Mouse (Mus musculus) kidney, adult 2 months (tissue): Measurements from ENCODE around the gene Coro2b. TPM values are rescaled to one million over a fixed set of nuclear protein-coding genes. Genes with fewer than 3 reads are reported as not detected.
A peak's percentile ranks its signal among the peaks of the same experiment; 100 is the strongest.
"Not testable (repeated sequence)": the region's sequence is repeated elsewhere in the genome, so short reads cannot be mapped to it uniquely, and the experiment has no call there.

Experiments
- DNase-seq: peaks from one replicate; pipeline ENCODE4 v3.0.0; 2021
- H3K27ac ChIP-seq: fragments of 200-500 bp; 2 replicates; pipeline ENCODE4 v1.5.1; 2012; ENCODE audit warnings: low read depth, low read length, control low read depth, inconsistent platforms; ENCODE audit not compliant: insufficient read depth
- H3K27me3 ChIP-seq: fragments of 200-500 bp; replicated peaks from 2 replicates; pipeline ENCODE4 v1.6.1; 2012; ENCODE audit warnings: mild to moderate bottlenecking, moderate library complexity, low read length, inconsistent platforms; ENCODE audit not compliant: control insufficient read depth, insufficient read depth
- H3K36me3 ChIP-seq: fragments of 200-500 bp; 2 replicates; pipeline ENCODE4 v1.6.1; 2012; ENCODE audit warnings: mild to moderate bottlenecking, moderate library complexity, low read length, inconsistent platforms; ENCODE audit not compliant: control insufficient read depth, insufficient read depth
- H3K4me1 ChIP-seq: fragments of 200-500 bp; 2 replicates; pipeline ENCODE4 v1.6.1; 2011; ENCODE audit warnings: low read length; ENCODE audit not compliant: control insufficient read depth, insufficient read depth
- H3K4me3 ChIP-seq: fragments of 200-500 bp; 2 replicates; pipeline ENCODE4 v1.5.1; 2011; ENCODE audit warnings: mild to moderate bottlenecking, low read depth, low read length, control low read depth; ENCODE audit not compliant: insufficient read depth
- CTCF ChIP-seq: fragments of 200-500 bp; conservative IDR thresholded peaks from 2 replicates; pipeline ENCODE4 v1.5.1; 2011; ENCODE audit warnings: low read depth, mild to moderate bottlenecking, control low read depth, low read length, moderate library complexity, mixed read lengths; ENCODE audit not compliant: insufficient read depth, insufficient read length
- POLR2A ChIP-seq: fragments of 200-500 bp; IDR thresholded peaks from one replicate; pipeline ENCODE4 v1.6.1; 2011; ENCODE audit warnings: low read depth, low read length, control low read depth
- WGBS: fragments of 180-500 bp; shearing (Covaris S2); methylation state at CpG from one replicate; pipeline ENCODE4 v1.1.7; 2018; 5-methylcytosine and 5-hydroxymethylcytosine counted together
- polyA plus RNA-seq: library from polyadenylated mRNA; depleted of rRNA; stranded (reverse); fragments of >200 nt; gene quantifications from 2 replicates; pipeline ENCODE4 v1.2.3, GENCODE M21; 2012

Gene Coro2b
- polyA plus RNA-seq, 1 experiment, result 9.8 TPM

DNA sequence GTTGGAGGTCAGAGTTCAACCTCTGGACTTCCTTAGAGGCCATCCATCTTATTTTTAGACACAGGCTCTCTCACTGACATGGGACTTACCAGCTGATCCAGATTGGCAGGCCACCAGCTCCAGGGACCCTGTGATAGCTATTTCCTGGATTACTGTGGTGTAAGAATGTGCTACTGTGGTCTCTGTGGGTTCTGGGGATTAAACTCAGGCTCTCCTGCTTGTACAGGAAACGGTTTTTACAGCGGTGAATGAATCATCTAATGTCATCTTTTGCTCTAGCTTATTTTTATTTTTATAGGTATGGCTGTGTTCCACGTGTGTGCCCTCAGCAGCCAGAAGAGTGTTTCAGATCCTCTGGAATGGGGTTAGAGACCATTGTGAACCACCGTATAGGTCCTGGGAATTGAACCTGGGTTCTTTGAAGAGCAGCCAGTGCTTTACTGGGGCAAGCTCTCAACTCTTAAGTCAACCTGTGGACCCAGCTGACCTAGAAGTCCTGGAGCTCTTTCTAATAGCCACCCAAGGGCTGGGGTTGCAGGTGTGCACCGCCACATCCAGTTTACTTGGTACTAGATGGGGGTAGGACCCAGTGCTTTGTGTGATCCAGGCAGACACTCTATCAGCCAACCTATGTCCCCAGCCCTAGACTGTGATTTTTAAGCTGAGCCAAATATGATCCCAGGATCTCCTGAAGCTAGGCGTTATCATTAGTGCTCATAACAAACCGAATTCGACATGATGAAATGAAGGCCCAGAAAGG, 81.5 kb downstream of the Coro2b start:
- DNase-seq, result peak; percentile 66
- no peak overlapping the region for H3K4me3 ChIP-seq
- no peak for TF ChIP-seq CTCF
- TF ChIP-seq POLR2A, result no peak
- H3K27me3 ChIP-seq, result no peaks in the 10 kb centered on the region
- WGBS, result 48% methylated on average over 8 of the region's 8 CpGs
- H3K36me3 ChIP-seq, result no peaks in the 10 kb centered on the region
- H3K27ac ChIP-seq, result peak overlapping the region; percentile 89
- peaks cover 38% of the 10 kb centered on the region for H3K4me1 ChIP-seq

DNA sequence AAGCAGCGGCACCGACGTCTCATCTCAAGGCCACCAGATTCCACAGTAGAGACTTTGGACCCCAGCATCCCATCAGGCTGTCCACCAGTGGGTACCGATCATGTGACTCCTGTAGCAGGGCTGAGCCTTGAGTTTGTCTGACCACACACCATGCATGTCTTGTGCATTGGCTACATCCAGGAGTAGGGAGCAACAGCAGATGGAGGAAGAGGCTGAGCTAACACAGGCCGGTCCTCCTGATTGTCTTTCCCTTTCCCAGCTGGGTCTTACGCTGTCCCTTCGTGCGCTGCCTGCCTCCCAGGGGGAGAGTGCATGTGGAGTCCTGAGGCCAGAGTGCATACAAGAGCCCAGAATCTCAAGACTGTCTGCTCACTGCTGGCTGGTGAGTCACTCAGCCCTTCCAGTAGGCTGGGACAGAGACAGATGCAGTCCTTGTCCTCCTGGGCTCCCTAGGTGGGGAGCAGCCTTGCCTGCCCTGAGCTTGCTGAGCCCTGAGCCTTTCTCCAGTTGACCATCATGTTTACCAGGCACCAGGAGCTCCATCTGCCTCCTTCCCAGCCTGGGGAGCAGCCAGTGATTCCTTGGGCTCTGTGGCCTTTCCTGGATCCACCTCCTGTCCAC, 84.4 kb downstream of the Coro2b start:
- peak; percentile 68 for DNase-seq
- WGBS, result 66% methylated on average over 8 of the region's 8 CpGs
- TF ChIP-seq POLR2A (no peak), CTCF (no peak)
- Histone ChIP-seq H3K4me3 (no peak overlapping the region), H3K27ac (peak overlapping the region; percentile 47), H3K36me3 (no peaks in the 10 kb centered on the region), H3K4me1 (peaks cover 40% of the 10 kb centered on the region), H3K27me3 (no peaks in the 10 kb centered on the region)

DNA sequence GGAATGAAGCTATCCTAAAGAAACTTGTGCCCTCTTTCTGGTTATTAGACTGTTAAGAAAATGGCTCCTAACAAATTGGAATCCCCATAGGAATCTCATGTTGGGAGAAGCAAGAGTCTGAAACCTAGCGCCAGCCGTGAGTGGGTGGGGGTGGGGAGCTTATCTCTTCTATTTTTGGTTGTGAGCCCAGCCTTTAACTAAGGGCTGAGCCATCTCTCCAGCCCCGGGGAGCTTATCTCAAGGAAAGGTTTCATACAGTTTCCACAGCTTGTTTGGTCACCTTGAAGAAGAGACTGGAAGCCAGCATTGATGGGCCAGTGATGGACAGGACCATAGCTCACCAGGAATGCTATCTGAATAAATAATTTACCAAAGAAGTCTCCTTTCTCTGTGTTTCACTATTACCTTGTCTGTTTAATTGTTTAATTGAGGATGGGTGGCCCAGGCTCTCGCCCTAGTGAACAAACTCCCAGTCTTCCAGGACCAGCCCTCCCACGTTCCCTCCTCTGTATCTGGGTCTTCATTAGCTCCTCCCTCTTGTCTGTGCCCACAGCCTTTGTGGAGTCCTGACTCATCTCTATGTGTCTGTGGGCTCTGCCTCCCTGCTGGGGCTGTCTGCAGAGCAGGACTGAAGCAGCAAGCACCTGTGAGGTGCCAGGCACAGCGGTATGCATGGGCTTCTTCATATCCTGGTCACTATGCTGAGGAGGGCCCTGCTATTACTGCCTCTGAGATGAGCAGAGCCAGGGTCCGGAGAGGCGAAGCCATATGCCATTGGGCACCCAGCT, 85.1 kb downstream of the Coro2b start:
- Histone ChIP-seq H3K4me1 (peaks cover 40% of the 10 kb centered on the region), H3K27ac (0 out of 2 replicates have a peak overlapping the region, but pooled peaks have one; percentile 29), H3K4me3 (no peak overlapping the region), H3K36me3 (no peaks in the 10 kb centered on the region), H3K27me3 (no peaks in the 10 kb centered on the region)
- TF ChIP-seq CTCF (no peak), POLR2A (no peak)
- 67% methylated on average over 8 of the region's 8 CpGs for WGBS
- DNase-seq, result peak; percentile 32

DNA sequence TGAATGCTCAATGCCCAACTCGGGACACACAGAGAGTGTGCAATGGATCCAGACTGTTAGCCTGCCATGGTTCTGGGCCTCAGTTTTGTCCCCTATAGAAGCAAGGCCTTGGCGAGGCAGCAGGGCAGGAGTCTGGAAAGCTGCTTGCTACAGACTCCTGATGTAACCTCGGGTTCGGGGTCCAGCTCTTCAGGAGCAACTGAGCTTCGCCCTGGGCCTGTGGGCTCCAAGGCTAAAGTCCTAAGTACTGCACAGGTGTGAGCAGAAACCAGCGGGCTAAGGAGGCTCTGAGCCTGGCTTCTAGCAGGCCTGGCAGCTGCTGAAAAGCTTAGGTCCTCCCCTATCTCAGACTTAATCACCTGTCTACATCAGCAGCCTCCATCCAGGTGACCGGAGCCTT, 86.0 kb downstream of the Coro2b start:
- H3K36me3 ChIP-seq, result no peaks in the 10 kb centered on the region
- peak overlapping the region; percentile 29; the same call in 1 of the 2 replicates for H3K27ac ChIP-seq
- no peaks in the 10 kb centered on the region for H3K27me3 ChIP-seq
- peak; percentile 76 for DNase-seq
- TF ChIP-seq CTCF, result no peak
- TF ChIP-seq POLR2A, result no peak
- 57% methylated on average over 7 of the region's 7 CpGs for WGBS
- peaks cover 36% of the 10 kb centered on the region for H3K4me1 ChIP-seq
- H3K4me3 ChIP-seq, result no peak overlapping the region

DNA sequence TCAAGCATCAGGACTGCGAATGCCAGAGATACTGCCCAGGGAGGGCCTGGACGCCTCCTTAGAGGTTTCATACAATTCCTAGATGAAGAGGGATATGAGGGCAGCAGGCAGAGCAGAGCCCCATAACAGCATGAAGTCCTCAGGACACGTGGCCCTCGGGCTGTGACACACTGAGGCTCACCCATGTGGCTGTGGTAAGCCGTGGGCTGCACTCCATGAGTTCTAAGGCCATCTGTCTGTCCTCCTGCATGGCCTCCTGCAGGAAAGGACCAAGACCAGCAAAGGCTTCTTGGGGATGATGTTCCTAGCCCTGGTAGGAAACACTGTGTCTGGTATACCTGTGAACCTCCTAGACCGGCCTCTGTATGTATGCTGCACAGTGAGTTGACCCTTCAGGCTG, 86.5 kb downstream of the Coro2b start:
- no peak for TF ChIP-seq CTCF
- no peak for TF ChIP-seq POLR2A
- 89% methylated on average over 6 of the region's 6 CpGs for WGBS
- Histone ChIP-seq H3K27ac (peak overlapping the region; percentile 29; the same call in 1 of the 2 replicates), H3K36me3 (no peaks in the 10 kb centered on the region), H3K27me3 (no peaks in the 10 kb centered on the region), H3K4me1 (peaks cover 31% of the 10 kb centered on the region), H3K4me3 (no peak overlapping the region)
- no peak for DNase-seq

DNA sequence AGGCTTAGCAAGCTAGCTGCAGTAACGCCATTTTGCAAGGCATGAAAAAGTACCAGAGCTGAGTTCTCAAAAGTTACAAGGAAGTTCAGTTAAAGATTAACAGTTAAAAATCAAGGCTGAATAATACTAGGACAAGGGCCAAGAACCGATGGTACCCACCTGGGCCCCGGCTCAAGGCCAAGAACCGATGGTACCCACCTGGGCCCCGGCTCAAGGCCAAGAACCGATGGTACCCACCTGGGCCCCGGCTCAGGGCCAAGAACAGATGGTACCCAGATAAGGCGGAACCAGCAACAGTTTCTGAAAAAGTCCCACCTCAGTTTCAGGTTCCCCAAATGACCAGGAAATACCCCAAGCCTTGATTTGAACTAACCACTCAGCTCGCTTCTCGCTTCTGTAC, 89.5 kb downstream of the Coro2b start:
- not testable (repeated sequence) for H3K36me3 ChIP-seq, H3K4me3 ChIP-seq, DNase-seq, H3K27ac ChIP-seq, H3K27me3 ChIP-seq
- 63% methylated on average over 6 of the region's 10 CpGs for WGBS
- H3K4me1 ChIP-seq, result peaks cover 17% of the 10 kb centered on the region

DNA sequence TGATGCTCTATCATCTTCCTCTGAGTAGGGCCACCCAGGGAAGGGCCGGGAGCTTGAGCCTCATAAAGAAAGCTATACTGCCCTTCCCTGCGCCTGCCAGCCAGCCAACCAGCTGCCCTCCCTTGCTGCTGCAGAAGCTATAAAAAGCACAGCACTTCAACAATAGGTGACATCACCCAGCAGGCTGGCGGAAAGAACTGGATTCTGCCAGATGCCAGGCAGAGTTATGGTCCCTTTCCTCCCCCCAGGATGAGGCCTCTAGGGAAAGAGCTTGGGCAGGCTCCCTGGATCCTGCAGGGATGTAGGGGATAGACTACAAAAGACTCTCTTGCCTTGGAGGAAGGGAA, 98.1 kb downstream of the Coro2b start:
- Histone ChIP-seq H3K36me3 (no peaks in the 10 kb centered on the region), H3K27me3 (no peaks in the 10 kb centered on the region), H3K4me3 (no peak overlapping the region), H3K27ac (peak overlapping the region; percentile 39), H3K4me1 (peaks cover 23% of the 10 kb centered on the region)
- WGBS, result 33% methylated on average over 3 of the region's 3 CpGs
- TF ChIP-seq POLR2A (no peak), CTCF (no peak)
- DNase-seq, result peak; percentile 76
